Mouse (Mus musculus) lung, embryonic 14.5 days (tissue): ENCODE measurements around the gene Dlat. TPM values are rescaled to one million over a fixed set of nuclear protein-coding genes. Genes with fewer than 3 reads are reported as not detected.

ENCODE experiments used
- ATAC-seq: fragments of 200-750 bp; cut with Nextera tagmentation; 2 replicates; pipeline ENCODE4 v1.8.0; 2017; ENCODE audit warnings: mild to moderate bottlenecking, moderate TSS enrichment, moderate library complexity; ENCODE audit not compliant: insufficient read depth
- DNase-seq: peaks from one replicate; pipeline ENCODE4 v3.0.0-alpha.2; 2015
- H3K27ac ChIP-seq: fragments of 300-500 bp; sonication (generic); 2 replicates; pipeline ENCODE4 v1.5.1; 2014; ENCODE audit warnings: low read depth, mild to moderate bottlenecking, moderate library complexity
- H3K27me3 ChIP-seq: fragments of 300-500 bp; sonication (generic); 2 replicates; pipeline ENCODE4 v1.6.1; 2014; ENCODE audit warnings: low read length, control low read depth; ENCODE audit not compliant: insufficient read depth
- H3K36me3 ChIP-seq: fragments of 300-500 bp; sonication (generic); 2 replicates; pipeline ENCODE4 v1.6.1; 2014; ENCODE audit warnings: control low read depth; ENCODE audit not compliant: insufficient read depth
- H3K4me1 ChIP-seq: fragments of 300-500 bp; sonication (generic); 2 replicates; pipeline ENCODE4 v1.6.1; 2014; ENCODE audit warnings: antibody characterized with exemption, control low read depth; ENCODE audit not compliant: insufficient read depth
- H3K4me2 ChIP-seq: fragments of 300-500 bp; sonication (generic); 2 replicates; pipeline ENCODE4 v1.6.1; 2014; ENCODE audit warnings: mild to moderate bottlenecking
- H3K4me3 ChIP-seq: fragments of 300-500 bp; sonication (generic); 2 replicates; pipeline ENCODE4 v1.5.1; 2014; ENCODE audit warnings: low read depth, low read length
- H3K9ac ChIP-seq: fragments of 300-500 bp; sonication (generic); 2 replicates; pipeline ENCODE4 v1.6.1; 2014
- H3K9me3 ChIP-seq: fragments of 300-500 bp; sonication (generic); 2 replicates; pipeline ENCODE4 v1.6.1; 2016; ENCODE audit warnings: low read depth, low read length, control low read depth
- CTCF ChIP-seq: IDR thresholded peaks from 2 replicates; pipeline ENCODE4 v1.5.1; 2016; ENCODE audit warnings: antibody characterized with exemption, low read depth
- WGBS: fragments of 180-500 bp; shearing (Covaris S2); extraction: QIAGEN DNeasy Blood & Tissue Kit; methylation state at CpG from one replicate; pipeline ENCODE4 v1.1.7; 2014; 5-methylcytosine and 5-hydroxymethylcytosine counted together
- polyA plus RNA-seq: library from polyadenylated mRNA; unstranded; fragments of >200 nt; fragmentation: Nextera tagmentation; extraction: Ambion mirVana; gene quantifications from 2 replicates; pipeline ENCODE4 v1.2.1, GENCODE M21; 2014

Gene Dlat
- polyA plus RNA-seq, 1 experiment from 2014 or later, result 53.7 TPM

DNA sequence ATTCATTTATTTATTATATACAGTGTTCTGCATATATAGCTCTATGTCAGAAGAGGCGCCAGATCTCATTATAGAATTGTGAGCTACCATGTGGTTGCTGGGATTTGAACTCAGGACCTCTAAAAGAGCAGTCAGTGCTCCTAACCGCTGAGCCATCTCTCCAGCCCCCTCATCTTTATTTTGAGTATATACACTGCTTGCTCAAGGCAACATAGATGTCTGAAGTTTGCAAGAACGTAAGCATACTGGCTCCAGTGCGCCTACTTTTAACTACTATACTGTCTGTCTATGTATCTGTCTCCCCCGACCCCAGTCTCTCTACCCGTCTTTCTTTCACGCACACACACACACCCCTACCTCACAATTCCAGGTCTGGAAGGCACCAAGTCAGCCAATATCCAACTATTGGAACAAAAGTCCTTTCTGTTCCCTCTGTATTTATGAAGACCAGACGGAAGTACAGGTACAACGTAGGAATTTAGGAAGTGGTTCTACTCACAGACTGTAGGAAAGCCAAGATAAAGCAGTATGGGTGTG lies 41.7 kb downstream of the Dlat start:
- WGBS, result 61% methylated on average over 9 of the region's 9 CpGs
- Histone ChIP-seq H3K27ac (no peak overlapping the region), H3K4me3 (peak overlapping the region; percentile 96), H3K4me2 (peak overlapping the region; percentile 81), H3K9ac (no peak overlapping the region), H3K4me1 (no peaks in the 10 kb centered on the region), H3K27me3 (no peaks in the 10 kb centered on the region), H3K36me3 (peaks cover 25% of the 10 kb centered on the region), H3K9me3 (no peaks in the 10 kb centered on the region)
- ATAC-seq, result no peak
- DNase-seq, result no peak
- no peak for TF ChIP-seq CTCF

DNA sequence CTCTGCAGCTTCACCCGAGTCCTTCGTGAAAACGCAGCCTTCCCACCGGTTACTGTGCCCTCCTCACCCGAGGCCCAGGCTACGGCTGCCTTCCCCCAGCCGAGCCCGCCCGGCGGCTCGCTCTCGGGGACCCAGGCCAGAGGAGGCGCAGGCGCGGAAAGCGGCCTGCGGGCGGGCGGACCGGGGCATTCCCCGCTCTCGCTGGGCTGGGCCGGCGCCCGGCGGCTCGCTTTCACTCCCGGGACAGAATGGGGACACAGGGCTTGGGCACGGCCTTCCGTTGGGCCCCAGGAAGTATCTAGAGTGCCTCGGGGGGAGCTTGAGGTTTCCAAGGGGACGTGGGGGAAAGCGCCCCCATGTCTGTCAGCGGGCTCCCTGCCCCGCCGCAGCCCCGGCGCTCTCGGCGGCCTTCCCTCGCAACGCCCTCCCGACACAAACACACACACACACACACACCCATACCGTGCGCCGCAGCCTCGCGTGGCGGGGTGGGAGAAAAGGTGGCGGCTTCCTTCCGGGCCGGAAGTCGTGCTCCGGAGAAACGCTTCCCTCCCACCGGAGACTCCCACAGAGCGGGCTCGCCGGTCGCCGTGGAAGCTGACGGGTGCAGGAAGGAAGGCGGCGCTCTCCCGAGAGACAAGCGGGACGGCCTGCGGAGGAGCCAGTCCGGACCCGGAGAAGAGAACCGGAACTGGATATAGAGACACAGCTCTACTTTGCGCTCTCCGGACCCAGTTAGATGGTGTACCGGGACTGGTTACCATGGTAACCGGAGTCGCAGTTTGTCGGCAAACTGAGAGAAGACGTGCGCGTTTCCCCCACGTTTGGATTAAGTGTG lies 42.6 kb downstream of the Dlat start, which contains the start of the genes Pih1d2 and Nkapd1:
Gene Pih1d2, plus strand, starts transcription at position 556 of the 838 bp plus-strand sequence.
Gene Nkapd1, minus strand, starts transcription at position 699 of the 838 bp plus-strand sequence.
- H3K36me3 ChIP-seq, result peaks cover 34% of the 10 kb centered on the region
- WGBS, result under 1% methylated on average over 81 of the region's 81 CpGs
- peak within 1 kb of the TSS; percentile 81 for H3K4me2 ChIP-seq
- H3K27ac ChIP-seq, result peak within 1 kb of the TSS; percentile 96
- peak within 1 kb of the TSS; percentile 96 for H3K4me3 ChIP-seq
- peak; percentile 96 for ATAC-seq
- peak; percentile 12; the same call in 1 of the 2 replicates for TF ChIP-seq CTCF
- H3K9ac ChIP-seq, result peak within 1 kb of the TSS; percentile 94
- peak; percentile 97 for DNase-seq
- no peaks in the 10 kb centered on the region for H3K9me3 ChIP-seq
- no peaks in the 10 kb centered on the region for H3K4me1 ChIP-seq
- no peaks in the 10 kb centered on the region for H3K27me3 ChIP-seq

DNA sequence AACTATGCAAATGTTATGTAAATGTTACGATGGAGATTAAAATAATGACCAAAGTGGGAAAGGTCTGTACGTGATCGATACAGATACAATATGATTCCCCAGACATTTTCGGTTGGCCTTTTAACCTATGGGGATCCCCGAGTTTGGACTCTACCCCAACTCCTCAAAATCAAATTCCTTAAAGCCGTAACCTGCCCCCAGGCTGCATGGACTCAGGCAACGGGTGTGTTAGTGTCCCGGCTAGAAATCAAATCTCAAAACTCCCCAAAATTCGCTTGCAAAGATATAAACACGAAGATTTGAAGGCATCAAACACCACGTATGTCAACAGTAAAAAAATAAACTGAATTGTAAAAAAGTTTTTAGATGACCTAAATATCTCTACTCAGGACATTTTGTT lies 43.4 kb downstream of the Dlat start:
- Histone ChIP-seq H3K9me3 (no peaks in the 10 kb centered on the region), H3K4me2 (peak overlapping the region; percentile 81), H3K9ac (peak overlapping the region; percentile 94), H3K27me3 (no peaks in the 10 kb centered on the region), H3K36me3 (peaks cover 40% of the 10 kb centered on the region), H3K27ac (no peak overlapping the region), H3K4me3 (peak overlapping the region; percentile 96), H3K4me1 (no peaks in the 10 kb centered on the region)
- no peak for DNase-seq
- 36% methylated on average over 11 of the region's 11 CpGs for WGBS
- no peak for TF ChIP-seq CTCF
- ATAC-seq, result no peak

DNA sequence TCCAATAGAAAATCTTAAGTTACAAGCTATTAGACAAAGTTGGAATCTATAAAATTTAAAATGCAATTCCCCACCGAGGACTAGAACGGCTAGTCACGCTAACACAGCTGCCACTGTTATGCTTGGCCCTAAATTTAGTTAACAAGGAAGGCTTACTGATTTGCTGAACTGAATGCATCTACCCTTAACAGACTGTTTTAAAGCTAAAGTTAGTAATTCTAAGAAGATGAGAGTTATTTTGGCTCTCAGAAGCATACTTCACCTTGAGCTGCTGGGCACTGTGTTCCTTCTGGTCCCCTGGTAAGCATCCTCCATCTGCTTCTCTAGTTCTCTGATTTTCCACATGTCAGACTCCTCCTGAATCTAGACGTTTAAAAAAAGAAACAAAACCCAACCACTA lies 47.5 kb downstream of the Dlat start:
- H3K36me3 ChIP-seq, result peaks cover 77% of the 10 kb centered on the region
- no peak overlapping the region for H3K9ac ChIP-seq
- no peaks in the 10 kb centered on the region for H3K4me1 ChIP-seq
- no peak for DNase-seq
- no peak for ATAC-seq
- TF ChIP-seq CTCF, result no peak
- no peak overlapping the region for H3K27ac ChIP-seq
- WGBS, result 85% methylated on average over 4 of the region's 4 CpGs
- no peaks in the 10 kb centered on the region for H3K9me3 ChIP-seq
- no peak overlapping the region for H3K4me2 ChIP-seq
- H3K27me3 ChIP-seq, result no peaks in the 10 kb centered on the region
- no peak overlapping the region for H3K4me3 ChIP-seq

DNA sequence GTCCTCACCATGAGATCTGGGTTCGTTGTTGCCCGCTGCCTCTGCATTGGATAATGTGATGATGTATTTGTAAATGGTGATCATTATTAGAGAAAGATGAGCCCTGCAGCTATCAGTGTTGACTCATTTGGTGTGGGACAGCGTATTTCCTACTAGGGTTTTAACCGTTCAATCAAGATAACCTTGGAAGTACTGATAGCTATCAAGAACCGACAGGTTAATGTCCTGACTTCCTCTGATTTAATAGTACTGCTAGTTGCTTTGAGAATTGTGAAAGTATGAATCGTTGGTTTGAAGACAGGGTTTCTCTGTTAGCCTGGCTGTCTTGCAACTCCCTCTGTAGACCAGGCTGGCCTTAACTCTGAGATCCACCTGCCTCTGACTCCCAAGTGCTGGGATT lies 55.2 kb downstream of the Dlat start:
- DNase-seq (peak; percentile 1), ATAC-seq (no peak)
- WGBS, result under 1% methylated on average over 6 of the region's 6 CpGs
- Histone ChIP-seq H3K4me3 (peak overlapping the region; percentile 90), H3K4me1 (peaks cover 12% of the 10 kb centered on the region; the same call in 1 of the 2 replicates), H3K36me3 (peaks cover 55% of the 10 kb centered on the region), H3K27ac (peak overlapping the region; percentile 65), H3K9me3 (no peaks in the 10 kb centered on the region), H3K4me2 (peak overlapping the region; percentile 88), H3K9ac (peak overlapping the region; percentile 71), H3K27me3 (no peaks in the 10 kb centered on the region)
- no peak for TF ChIP-seq CTCF

DNA sequence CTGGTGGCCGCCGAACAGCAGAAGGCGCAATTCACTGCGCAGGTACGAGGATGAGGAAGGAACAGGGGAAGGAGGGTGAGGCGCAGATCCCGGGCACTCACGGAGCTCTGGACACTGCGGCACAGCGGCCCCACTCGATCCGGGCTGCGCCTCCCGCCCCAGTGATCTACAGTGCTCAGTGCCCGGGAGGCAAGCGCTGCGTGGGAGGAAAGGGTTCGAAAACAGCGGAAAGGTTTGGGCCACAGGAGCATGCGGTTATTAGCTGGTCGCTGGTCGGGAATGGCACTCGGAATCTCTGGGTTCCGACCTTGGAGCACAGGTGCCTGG lies 55.6 kb downstream of the Dlat start:
- Histone ChIP-seq H3K9ac (peak overlapping the region; percentile 71), H3K9me3 (no peaks in the 10 kb centered on the region), H3K27ac (peak overlapping the region; percentile 65), H3K4me2 (peak overlapping the region; percentile 88), H3K27me3 (no peaks in the 10 kb centered on the region), H3K4me3 (peak overlapping the region; percentile 90), H3K36me3 (peaks cover 56% of the 10 kb centered on the region), H3K4me1 (peaks cover 12% of the 10 kb centered on the region; the same call in 1 of the 2 replicates)
- TF ChIP-seq CTCF, result peak; percentile 52
- DNase-seq (no peak), ATAC-seq (peak; percentile 90)
- under 1% methylated on average over 24 of the region's 24 CpGs for WGBS
